ENCODE assay signal across 8 mouse cellular contexts in genomic region chr4:148811940-148812339, GRCm38 (mm10). TPM values are rescaled to one million over a fixed set of nuclear protein-coding genes. Genes with fewer than 3 reads are reported as not detected.
DNase-seq lines count a peak whose midpoint lies in the region; ATAC-seq and TF ChIP-seq lines count a peak whose summit lies in the region.

No protein-coding gene starts in this region.

- no peaks in the 10 kb centered on the region for H3K27me3 ChIP-seq in heart, adult 2 months (ENCODE audit: control insufficient read depth, insufficient read depth, low read length)

- 6% methylated on average over 10 of the region's 10 CpGs for WGBS in heart, adult 2 months
- 24% methylated on average over 10 of the region's 10 CpGs for WGBS in lung, adult 2 months

- H3K4me1 ChIP-seq in heart, adult 2 months (ENCODE audit: control insufficient read depth, insufficient read depth, low read length): peaks cover 2% of the 10 kb centered on the region; the same call in 1 of the 2 replicates
- H3K4me1 ChIP-seq in lung, adult 2 months (ENCODE audit: control insufficient read depth, insufficient read depth, low read length): peaks cover 6% of the 10 kb centered on the region

- ATAC-seq in frontal cortex, adult (ENCODE audit: low TSS enrichment): no peak

- H3K79me2 ChIP-seq in heart, adult 2 months (replicated peaks; ENCODE audit: control insufficient read depth, insufficient read depth, low read length): peaks cover 6% of the 10 kb centered on the region

- H3K27ac ChIP-seq in heart, adult 2 months: peak overlapping the region; percentile 42; the same call in 1 of the 2 replicates

- H3K36me3 ChIP-seq in heart, adult 2 months (ENCODE audit: control insufficient read depth, insufficient read depth, low read length): no peaks in the 10 kb centered on the region

- TF ChIP-seq CTCF in heart, adult 2 months (IDR thresholded peaks at IDR 0.05): peak; percentile 82
- TF ChIP-seq CTCF in lung, adult 2 months (IDR thresholded peaks at IDR 0.05; ENCODE audit: insufficient read depth, low read length): peak; percentile 45; the same call in 1 of the 2 replicates

- peak overlapping the region; percentile 61 for H3K9ac ChIP-seq in heart, adult 2 months (ENCODE audit: low read depth, low read length)

- 0 out of 2 replicates have a peak, but pooled peaks have one; percentile 35 for TF ChIP-seq EP300 in heart, adult 2 months (IDR thresholded peaks at IDR 0.05; ENCODE audit: insufficient read depth, low read depth, low read length)

- no peak for TF ChIP-seq POLR2A in heart, adult 2 months (IDR thresholded peaks at IDR 0.05; ENCODE audit: insufficient read depth, low read depth, low read length)
- TF ChIP-seq POLR2A in lung, adult 2 months (IDR thresholded peaks at IDR 0.05; ENCODE audit: borderline replicate concordance, extremely low read depth, low read depth, low read length): no peak

- H3K4me3 ChIP-seq in heart, adult 2 months: peak overlapping the region; percentile 33; the same call in 1 of the 2 replicates
- peak overlapping the region; percentile 28 for H3K4me3 ChIP-seq in lung, adult 2 months (replicated peaks; ENCODE audit: extremely low read depth, low read depth, low read length)

- intact Hi-C loops in heart, adult 2 months (cut with DNase I): loop anchor here (2.0 kb wide), 1 partner anchor 43 kb away; no protein-coding TSS in a partner anchor

- DNase-seq in frontal cortex, postnatal 10 days (ENCODE audit: low spot score in 2 of 2): peak; percentile 30 to 56
- peak; percentile 77 to 80 for DNase-seq in cerebellum, postnatal 14 days
- peak; percentile 76 to 78 for DNase-seq in heart, adult 2 months
- DNase-seq in kidney, adult 11 months: peak; percentile 28
- DNase-seq in lung, adult 2 months: no peak
- DNase-seq in retina, postnatal 7 days (ENCODE audit: low read depth, low spot score): peak; percentile 63
- no peak for DNase-seq in spleen, postnatal 36 days (ENCODE audit: low spot score in 2 of 2)

RNA-seq across cellular contexts. Expression of gene Casz1, which starts 7.7 kb away (rescaled TPM):
- 10 to 100 TPM; 42.5 to 47.0 TPM for total RNA-seq in heart, adult 2 months (2021)
- polyA plus RNA-seq in heart, adult 2 months (2012; rRNA removed): 21.2 and 22.4 TPM in 2 replicates
- polyA plus RNA-seq in lung, adult 2 months (2012; rRNA removed): 68.7 and 72.5 TPM in 2 replicates

Comparison
In these comparisons a context has a peak if more than half of its experiments do, and no peak if none do; other contexts are left out.
1. DNase-seq: peak in frontal cortex, postnatal 10 days (2 of 2), cerebellum, postnatal 14 days (2 of 2), heart, adult 2 months (2 of 2), kidney, adult 11 months (single experiment) and retina, postnatal 7 days (single experiment); none in lung, adult 2 months (single experiment) and spleen, postnatal 36 days (0 of 2).